27 mouse cellular contexts compared by ENCODE assay signal in genomic region chr6:94125144-94125543, GRCm38 (mm10).
DNase-seq lines count a peak whose midpoint lies in the region; ATAC-seq lines count a peak whose summit lies in the region.
"Had no signal": no experiment of that assay in that cellular context is flagged by ENCODE, and none has a peak within 500 bp of the region (broad histone marks: within the 10 kb centered on the region; RNA-seq: fewer than 3 reads in every experiment).

No protein-coding gene starts in this region.

- no peak overlapping the region for H3K4me2 ChIP-seq in heart, embryonic 13.5 days
- H3K4me2 ChIP-seq in kidney, embryonic 15.5 days, result no peak overlapping the region
- no peak overlapping the region for H3K4me2 ChIP-seq in lung, embryonic 16.5 days (ENCODE audit: low read depth, low read length)
- H3K4me2 ChIP-seq: hindbrain, embryonic 13.5 days; limb, embryonic 13.5 days; midbrain, embryonic 11.5 days had no signal

- intact Hi-C loops in heart, postnatal 25 days (cut with DNase I), result loop anchor here (2.0 kb wide), 1 partner anchor 14 kb away; no protein-coding TSS in a partner anchor

- peak overlapping the region; percentile 55 for H3K27ac ChIP-seq in heart, embryonic 13.5 days (replicated peaks)
- H3K27ac ChIP-seq in kidney, embryonic 15.5 days, result 0 out of 2 replicates have a peak overlapping the region, but pooled peaks have one; percentile 52
- no peak overlapping the region for H3K27ac ChIP-seq in lung, embryonic 16.5 days (ENCODE audit: low read length)
- H3K27ac ChIP-seq: gastrocnemius, adult 2 months; heart, adult 2 months; hindbrain, embryonic 13.5 days; limb, embryonic 13.5 days had no signal

- peaks cover 83% of the 10 kb centered on the region for H3K4me1 ChIP-seq in heart, embryonic 13.5 days
- H3K4me1 ChIP-seq in kidney, embryonic 15.5 days, result peaks cover 34% of the 10 kb centered on the region
- peaks cover 36% of the 10 kb centered on the region for H3K4me1 ChIP-seq in lung, embryonic 16.5 days (replicated peaks; ENCODE audit: control insufficient read depth, insufficient read depth, low read length)

- no peak for ATAC-seq in heart, embryonic 13.5 days (ENCODE audit: extremely low read depth, insufficient number of reproducible peaks, low FRiP score, low TSS enrichment)
- ATAC-seq in kidney, embryonic 15.5 days (replicated peaks; ENCODE audit: low FRiP score), result 0 out of 2 replicates have a peak, but pooled peaks have one; percentile 23
- ATAC-seq in lung, embryonic 16.5 days (ENCODE audit: low read depth), result peak; percentile 32; the same call in 1 of the 2 replicates
- ATAC-seq: forebrain, embryonic 16.5 days; midbrain, embryonic 16.5 days; Patski had no signal

- no peak overlapping the region for H3K9ac ChIP-seq in heart, embryonic 13.5 days
- no peak overlapping the region for H3K9ac ChIP-seq in kidney, embryonic 15.5 days
- H3K9ac ChIP-seq in lung, embryonic 16.5 days (ENCODE audit: low read length), result no peak overlapping the region
- H3K9ac ChIP-seq: hindbrain, embryonic 13.5 days; limb, embryonic 13.5 days had no signal

- DNase-seq in heart, postnatal 25 days (ENCODE audit: low spot score), result no peak
- DNase-seq in kidney, postnatal 14 days, result no peak
- DNase-seq in lung, postnatal 10 days, result no peak
- DNase-seq in urinary bladder, postnatal 10 days (ENCODE audit: low spot score), result no peak
- DNase-seq: adrenal gland, postnatal 14 days; cerebellum, adult 18-20 months; cerebellum, postnatal 10 days; gastrocnemius, adult 2 months; gastrocnemius, postnatal 36 days; heart, adult 2 months; heart, postnatal 4 days; kidney, adult 8-10 months; kidney, postnatal 4 days; lung, adult 18-20 months; right cerebral cortex, postnatal 25 days; thymus, adult 18-20 months; thymus, postnatal 25 days had no signal

- no peaks in the 10 kb centered on the region for H3K36me3 ChIP-seq in heart, embryonic 13.5 days
- H3K36me3 ChIP-seq in kidney, embryonic 15.5 days, result no peaks in the 10 kb centered on the region
- H3K36me3 ChIP-seq in lung, embryonic 16.5 days (ENCODE audit: control insufficient read depth, insufficient read depth, low read length), result no peaks in the 10 kb centered on the region
- H3K36me3 ChIP-seq: hindbrain, embryonic 13.5 days; limb, embryonic 13.5 days had no signal

- no peak overlapping the region for H3K4me3 ChIP-seq in heart, embryonic 13.5 days
- no peak overlapping the region for H3K4me3 ChIP-seq in kidney, embryonic 15.5 days (replicated peaks)
- H3K4me3 ChIP-seq in lung, embryonic 16.5 days (ENCODE audit: low read length), result no peak overlapping the region
- H3K4me3 ChIP-seq: erythroblast, embryonic 14.5 days; gastrocnemius, adult 2 months; heart, adult 2 months; hindbrain, embryonic 13.5 days; limb, embryonic 13.5 days had no signal

- H3K9me3 ChIP-seq in heart, embryonic 13.5 days, result no peaks in the 10 kb centered on the region
- H3K9me3 ChIP-seq in kidney, embryonic 15.5 days (replicated peaks), result no peaks in the 10 kb centered on the region
- H3K9me3 ChIP-seq in lung, embryonic 16.5 days (ENCODE audit: control insufficient read depth, low read length), result no peaks in the 10 kb centered on the region
- H3K9me3 ChIP-seq: hindbrain, embryonic 13.5 days; limb, embryonic 13.5 days had no signal

- no peaks in the 10 kb centered on the region for H3K27me3 ChIP-seq in heart, embryonic 13.5 days (replicated peaks)
- H3K27me3 ChIP-seq in kidney, embryonic 15.5 days, result no peaks in the 10 kb centered on the region
- no peaks in the 10 kb centered on the region for H3K27me3 ChIP-seq in lung, embryonic 16.5 days (ENCODE audit: control insufficient read depth, insufficient read depth, low read depth, low read length)
- H3K27me3 ChIP-seq: hindbrain, embryonic 13.5 days; Patski had no signal

- 21% methylated on average over 6 of the region's 6 CpGs for WGBS in heart, embryonic 13.5 days
- 51% methylated on average over 6 of the region's 6 CpGs for WGBS in kidney, embryonic 15.5 days
- WGBS in lung, embryonic 16.5 days, result 19% methylated on average over 6 of the region's 6 CpGs
